Mouse (Mus musculus): ENCODE measurements around the gene Kcnh3. TPM values are rescaled to one million over a fixed set of nuclear protein-coding genes. Genes with fewer than 3 reads are reported as not detected.

Kcnh3 gene
- polyA plus RNA-seq, 1 experiment, result 3.0 TPM

GRCm38 (mm10) chr15:99213183-99213582 is 11.5 kb upstream of the Kcnh3 start:
- Histone ChIP-seq H3K36me3 (ENCODE audit: control insufficient read depth, insufficient read depth, low read length) (peaks cover 14% of the 10 kb centered on the region), H3K4me1 (ENCODE audit: control insufficient read depth, insufficient read depth, insufficient read length, low read length) (no peaks in the 10 kb centered on the region), H3K4me3 (ENCODE audit: low read depth, low read length) (no peak overlapping the region), H3K27me3 (ENCODE audit: control insufficient read depth, insufficient read depth, low read length) (no peaks in the 10 kb centered on the region), H3K27ac (ENCODE audit: insufficient read depth, low read depth, low read length) (no peak overlapping the region)
- TF ChIP-seq POLR2A (IDR thresholded peaks at IDR 0.05; ENCODE audit: low read depth, low read length) (no peak), CTCF (IDR thresholded peaks at IDR 0.05; ENCODE audit: extremely low read depth, insufficient read length, insufficient replicate concordance, low read depth, low read length) (no peak)
- WGBS, result 86% methylated on average over 10 of the region's 10 CpGs

DNA sequence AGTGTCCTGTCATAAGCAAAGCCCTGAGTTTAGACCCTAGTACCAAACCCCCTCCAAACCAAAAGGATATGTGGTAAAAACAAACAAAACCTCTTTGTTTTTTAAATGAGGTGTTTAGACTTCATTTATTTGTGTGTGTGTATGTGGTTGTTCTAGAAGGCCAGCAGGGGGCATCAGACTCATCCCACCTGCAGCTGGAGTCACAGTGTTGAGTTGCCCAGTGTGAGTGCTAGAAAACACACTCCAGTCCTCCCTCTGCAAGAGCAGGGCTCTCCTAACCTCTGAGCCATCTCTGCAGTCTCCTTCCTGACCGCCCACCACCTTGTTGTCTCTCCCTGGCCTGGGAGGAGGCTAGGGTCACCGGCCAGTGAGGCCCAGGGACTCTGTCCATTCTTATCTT is 9.7 kb upstream of the Kcnh3 start:
- no peak for TF ChIP-seq POLR2A (IDR thresholded peaks at IDR 0.05; ENCODE audit: low read depth, low read length)
- peak; percentile 58; the same call in 1 of the 2 replicates for TF ChIP-seq CTCF (IDR thresholded peaks at IDR 0.05; ENCODE audit: extremely low read depth, insufficient read length, insufficient replicate concordance, low read depth, low read length)
- 82% methylated on average over 2 of the region's 2 CpGs for WGBS

GRCm38 (mm10) chr15:99215741-99216463 is 8.8 kb upstream of the Kcnh3 start:
- H3K4me1 ChIP-seq (ENCODE audit: control insufficient read depth, insufficient read depth, insufficient read length, low read length), result no peaks in the 10 kb centered on the region
- WGBS, result 87% methylated on average over 11 of the region's 11 CpGs
- no peak overlapping the region for H3K27ac ChIP-seq (ENCODE audit: insufficient read depth, low read depth, low read length)
- peaks cover 6% of the 10 kb centered on the region; the same call in 1 of the 2 replicates for H3K36me3 ChIP-seq (ENCODE audit: control insufficient read depth, insufficient read depth, low read length)
- H3K27me3 ChIP-seq (ENCODE audit: control insufficient read depth, insufficient read depth, low read length), result peaks cover 7% of the 10 kb centered on the region; the same call in 1 of the 2 replicates
- TF ChIP-seq CTCF (IDR thresholded peaks at IDR 0.05; ENCODE audit: extremely low read depth, insufficient read length, insufficient replicate concordance, low read depth, low read length) (no peak), POLR2A (IDR thresholded peaks at IDR 0.05; ENCODE audit: low read depth, low read length) (no peak)
- no peak overlapping the region for H3K4me3 ChIP-seq (ENCODE audit: low read depth, low read length)

More for the DNA sequence above, 9.7 kb upstream of the Kcnh3 start:
- no peaks in the 10 kb centered on the region; the same call in 1 of the 2 replicates for H3K27me3 ChIP-seq (ENCODE audit: control insufficient read depth, insufficient read depth, low read length)
- no peak overlapping the region for H3K27ac ChIP-seq (ENCODE audit: insufficient read depth, low read depth, low read length)
- no peak overlapping the region for H3K4me3 ChIP-seq (ENCODE audit: low read depth, low read length)
- H3K4me1 ChIP-seq (ENCODE audit: control insufficient read depth, insufficient read depth, insufficient read length, low read length), result no peaks in the 10 kb centered on the region
- peaks cover 7% of the 10 kb centered on the region for H3K36me3 ChIP-seq (ENCODE audit: control insufficient read depth, insufficient read depth, low read length)

GRCm38 (mm10) chr15:99217630-99218029 is 7.0 kb upstream of the Kcnh3 start:
- Histone ChIP-seq H3K4me1 (ENCODE audit: control insufficient read depth, insufficient read depth, insufficient read length, low read length) (no peaks in the 10 kb centered on the region), H3K27ac (ENCODE audit: insufficient read depth, low read depth, low read length) (no peak overlapping the region), H3K4me3 (ENCODE audit: low read depth, low read length) (no peak overlapping the region), H3K36me3 (ENCODE audit: control insufficient read depth, insufficient read depth, low read length) (peaks cover 1% of the 10 kb centered on the region; the same call in 1 of the 2 replicates), H3K27me3 (ENCODE audit: control insufficient read depth, insufficient read depth, low read length) (peaks cover 21% of the 10 kb centered on the region)
- no peak for TF ChIP-seq POLR2A (IDR thresholded peaks at IDR 0.05; ENCODE audit: low read depth, low read length)
- WGBS, result 80% methylated on average over 4 of the region's 4 CpGs

DNA sequence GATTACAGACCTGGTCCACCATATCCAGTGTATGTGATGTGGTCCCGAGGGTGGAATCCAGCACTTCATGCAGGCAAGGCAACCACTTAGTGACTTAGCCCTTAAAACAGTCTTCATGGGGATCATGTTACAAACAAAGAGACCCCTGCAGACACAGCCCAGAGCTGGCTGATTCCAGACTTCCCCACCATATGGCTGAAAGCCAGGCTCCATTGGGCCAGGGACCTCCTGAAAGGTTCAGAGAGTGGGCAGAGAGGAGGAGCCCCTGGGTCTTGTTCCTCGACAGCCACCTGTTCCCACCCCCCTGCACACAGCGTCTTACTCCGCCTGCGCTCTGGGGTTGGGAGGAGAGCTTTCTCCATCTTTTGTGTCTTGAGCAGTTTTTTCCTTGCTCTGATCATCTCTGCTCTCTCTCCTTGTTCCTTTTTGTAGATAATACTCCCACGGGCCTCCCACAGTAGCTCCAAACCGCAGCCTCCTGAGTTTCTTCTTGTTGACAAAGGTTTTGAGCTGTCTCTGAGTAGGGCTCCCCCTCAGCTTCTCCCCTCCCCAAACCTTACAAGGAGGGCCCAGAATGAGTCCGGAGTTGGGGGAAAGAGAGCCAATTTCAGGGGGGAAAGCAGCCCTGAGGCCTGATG is 3.2 kb upstream of the Kcnh3 start:
- peaks cover 58% of the 10 kb centered on the region for H3K27me3 ChIP-seq (ENCODE audit: control insufficient read depth, insufficient read depth, low read length)
- WGBS, result 32% methylated on average over 8 of the region's 8 CpGs
- peaks cover 11% of the 10 kb centered on the region for H3K4me1 ChIP-seq (ENCODE audit: control insufficient read depth, insufficient read depth, insufficient read length, low read length)
- no peaks in the 10 kb centered on the region for H3K36me3 ChIP-seq (ENCODE audit: control insufficient read depth, insufficient read depth, low read length)
- no peak for TF ChIP-seq CTCF (IDR thresholded peaks at IDR 0.05; ENCODE audit: extremely low read depth, insufficient read length, insufficient replicate concordance, low read depth, low read length)
- TF ChIP-seq POLR2A (IDR thresholded peaks at IDR 0.05; ENCODE audit: low read depth, low read length), result no peak
- no peak overlapping the region for H3K4me3 ChIP-seq (ENCODE audit: low read depth, low read length)
- no peak overlapping the region for H3K27ac ChIP-seq (ENCODE audit: insufficient read depth, low read depth, low read length)

- Histone ChIP-seq H3K4me1 (ENCODE audit: control insufficient read depth, insufficient read depth, insufficient read length, low read length) (peaks cover 14% of the 10 kb centered on the region), H3K27ac (ENCODE audit: insufficient read depth, low read depth, low read length) (no peak overlapping the region), H3K36me3 (ENCODE audit: control insufficient read depth, insufficient read depth, low read length) (no peaks in the 10 kb centered on the region), H3K27me3 (ENCODE audit: control insufficient read depth, insufficient read depth, low read length) (peaks cover 66% of the 10 kb centered on the region), H3K4me3 (ENCODE audit: low read depth, low read length) (peak overlapping the region; percentile 61)
- no peak for TF ChIP-seq POLR2A (IDR thresholded peaks at IDR 0.05; ENCODE audit: low read depth, low read length)
- TF ChIP-seq CTCF (IDR thresholded peaks at IDR 0.05; ENCODE audit: extremely low read depth, insufficient read length, insufficient replicate concordance, low read depth, low read length), result no peak
- 8% methylated on average over 18 of the region's 18 CpGs for WGBS
Observed at GRCm38 (mm10) chr15:99222794-99223584, 1.7 kb upstream of the Kcnh3 start.
